Mouse (Mus musculus): Measurements from ENCODE around the gene Tagln. TPM values are rescaled to one million over a fixed set of nuclear protein-coding genes. Genes with fewer than 3 reads are reported as not detected.
A peak's percentile ranks its signal among the peaks of the same experiment; 100 is the strongest.

Gene Tagln
- polyA plus RNA-seq, 1 experiment from 2014 or later, result 3.1 TPM

GRCm38 (mm10) chr9:45919895-45920294, 16.0 kb downstream of the Tagln start:
- Histone ChIP-seq H3K36me3 (ENCODE audit: poor library complexity, severe bottlenecking) (peaks cover 83% of the 10 kb centered on the region), H3K9ac (no peak overlapping the region), H3K27ac (no peak overlapping the region), H3K4me1 (no peaks in the 10 kb centered on the region), H3K9me3 (replicated peaks) (no peaks in the 10 kb centered on the region), H3K27me3 (no peaks in the 10 kb centered on the region), H3K4me2 (no peak overlapping the region), H3K4me3 (no peak overlapping the region)
- 71% methylated on average over 1 of the region's 1 CpGs for WGBS
- ATAC-seq, result no peak

DNA sequence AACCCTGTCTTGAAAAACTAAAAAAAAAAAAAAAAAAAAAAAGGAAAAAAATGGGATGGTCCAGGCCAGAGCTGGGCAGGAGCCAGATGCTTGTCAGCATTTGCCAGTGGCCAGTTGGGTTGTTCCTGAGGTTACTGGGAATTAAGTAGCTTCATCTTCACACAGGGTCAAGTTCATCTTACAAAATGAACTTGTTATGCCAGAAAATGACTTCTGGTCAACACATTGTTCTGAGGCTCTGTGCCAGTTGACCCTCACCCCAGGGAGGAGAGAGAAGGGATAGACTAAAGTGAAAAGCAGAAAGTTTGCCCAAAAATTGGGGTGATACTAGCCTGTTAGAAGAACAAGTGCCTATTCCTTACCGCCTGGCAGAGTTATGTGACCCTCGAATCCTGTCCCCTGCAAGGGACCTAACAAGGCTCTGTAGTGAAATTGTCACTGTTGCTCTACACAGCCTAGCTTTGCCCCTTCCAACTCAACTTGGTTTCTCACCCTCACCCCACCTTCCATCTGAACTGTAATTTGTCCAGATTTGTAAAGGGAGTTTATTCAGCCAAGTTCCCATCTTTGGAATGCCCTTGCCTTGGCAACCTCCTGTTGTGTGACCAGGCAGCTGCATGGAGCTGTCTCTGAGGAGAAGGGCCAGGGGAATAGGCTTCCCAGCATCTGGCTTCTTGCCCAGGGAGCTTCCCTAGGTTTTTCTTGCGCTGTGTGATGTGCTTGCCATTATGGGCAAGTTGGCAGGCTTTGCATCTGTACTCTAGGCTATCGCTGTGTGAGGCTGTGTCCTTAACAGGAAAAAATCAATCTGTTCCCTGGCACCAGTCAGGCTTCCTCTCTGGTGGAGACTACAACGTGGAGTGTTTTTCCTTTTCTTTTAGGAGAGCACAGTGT, 18.6 kb downstream of the Tagln start:
- no peak for ATAC-seq
- no peaks in the 10 kb centered on the region for H3K27me3 ChIP-seq
- H3K27ac ChIP-seq, result no peak overlapping the region
- no peaks in the 10 kb centered on the region for H3K4me1 ChIP-seq
- peaks cover 92% of the 10 kb centered on the region for H3K36me3 ChIP-seq (ENCODE audit: poor library complexity, severe bottlenecking)
- no peak overlapping the region for H3K9ac ChIP-seq
- WGBS, result 82% methylated on average over 5 of the region's 5 CpGs
- no peak overlapping the region for H3K4me2 ChIP-seq
- no peaks in the 10 kb centered on the region for H3K9me3 ChIP-seq (replicated peaks)
- H3K4me3 ChIP-seq, result no peak overlapping the region

GRCm38 (mm10) chr9:45915659-45916058, 20.2 kb downstream of the Tagln start:
- Histone ChIP-seq H3K36me3 (ENCODE audit: poor library complexity, severe bottlenecking) (peaks cover 94% of the 10 kb centered on the region), H3K4me1 (no peaks in the 10 kb centered on the region)

GRCm38 (mm10) chr9:45911673-45912072, 24.2 kb downstream of the Tagln start:
- H3K36me3 ChIP-seq (ENCODE audit: poor library complexity, severe bottlenecking), result peaks cover 82% of the 10 kb centered on the region
- H3K9me3 ChIP-seq (replicated peaks), result no peaks in the 10 kb centered on the region
- H3K4me2 ChIP-seq, result no peak overlapping the region
- H3K4me3 ChIP-seq, result no peak overlapping the region
- H3K4me1 ChIP-seq, result peaks cover 15% of the 10 kb centered on the region
- H3K9ac ChIP-seq, result no peak overlapping the region
- no peak for ATAC-seq
- no peaks in the 10 kb centered on the region for H3K27me3 ChIP-seq
- H3K27ac ChIP-seq, result no peak overlapping the region
- 78% methylated on average over 1 of the region's 1 CpGs for WGBS

More at GRCm38 (mm10) chr9:45915659-45916058, 20.2 kb downstream of the Tagln start:
- WGBS, result 92% methylated on average over 2 of the region's 2 CpGs
- Histone ChIP-seq H3K9me3 (replicated peaks) (no peaks in the 10 kb centered on the region), H3K4me2 (no peak overlapping the region), H3K4me3 (no peak overlapping the region), H3K9ac (no peak overlapping the region), H3K27me3 (no peaks in the 10 kb centered on the region), H3K27ac (no peak overlapping the region)
- ATAC-seq, result no peak

DNA sequence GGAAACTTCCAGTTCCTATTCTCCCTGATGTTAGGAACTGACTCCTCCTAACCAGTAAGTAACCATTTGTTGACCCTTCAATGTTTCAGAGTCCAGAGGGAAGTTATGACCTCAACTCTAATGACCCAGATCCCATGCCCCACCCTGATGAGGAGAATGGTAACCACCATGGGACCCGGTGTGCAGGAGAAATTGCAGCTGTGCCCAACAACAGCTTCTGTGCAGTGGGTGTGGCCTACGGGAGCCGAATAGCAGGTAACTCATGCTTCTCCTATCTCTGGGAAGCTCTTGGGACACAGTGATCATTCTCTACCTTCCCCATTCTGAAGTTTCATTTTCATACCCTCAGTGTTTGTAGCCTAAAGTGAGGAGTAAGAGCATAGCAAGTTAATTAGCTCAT, 24.9 kb downstream of the Tagln start:
- Histone ChIP-seq H3K36me3 (ENCODE audit: poor library complexity, severe bottlenecking) (peaks cover 75% of the 10 kb centered on the region), H3K9me3 (replicated peaks) (no peaks in the 10 kb centered on the region)

DNA sequence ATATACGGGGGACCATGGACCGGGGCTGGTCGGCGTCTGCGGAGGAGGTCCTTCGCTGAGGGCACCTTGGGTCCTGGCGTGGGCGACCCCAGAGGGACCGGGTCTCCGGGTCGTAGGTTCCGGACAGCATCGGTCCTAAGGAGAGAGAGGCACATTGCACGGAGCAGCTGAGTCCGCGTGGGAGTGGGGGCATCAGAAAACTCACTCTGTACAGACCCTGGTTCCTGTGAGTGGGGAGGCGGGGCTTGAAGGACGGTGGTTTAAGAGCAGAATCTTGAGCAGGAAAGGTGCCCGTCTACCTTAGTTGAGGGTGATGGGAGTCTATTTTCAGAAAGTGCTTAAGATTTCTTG, 28.8 kb downstream of the Tagln start:
- Histone ChIP-seq H3K4me2 (peak overlapping the region; percentile 86), H3K4me3 (peak overlapping the region; percentile 90), H3K9me3 (replicated peaks) (no peaks in the 10 kb centered on the region), H3K27ac (peak overlapping the region; percentile 95), H3K9ac (peak overlapping the region; percentile 93), H3K36me3 (ENCODE audit: poor library complexity, severe bottlenecking) (peaks cover 45% of the 10 kb centered on the region), H3K4me1 (peaks cover 31% of the 10 kb centered on the region), H3K27me3 (no peaks in the 10 kb centered on the region)
- under 1% methylated on average over 19 of the region's 19 CpGs for WGBS
- no peak for ATAC-seq

More for the DNA sequence above, 24.9 kb downstream of the Tagln start:
- Histone ChIP-seq H3K27me3 (no peaks in the 10 kb centered on the region), H3K4me1 (peaks cover 15% of the 10 kb centered on the region), H3K4me2 (no peak overlapping the region), H3K9ac (no peak overlapping the region), H3K4me3 (no peak overlapping the region), H3K27ac (no peak overlapping the region)
- ATAC-seq, result no peak
- 90% methylated on average over 3 of the region's 3 CpGs for WGBS

- Histone ChIP-seq H3K9ac (peak within 1 kb of the TSS; percentile 93), H3K4me3 (peak within 1 kb of the TSS; percentile 90), H3K9me3 (replicated peaks) (no peaks in the 10 kb centered on the region), H3K4me1 (peaks cover 31% of the 10 kb centered on the region), H3K27ac (peak within 1 kb of the TSS; percentile 95), H3K36me3 (ENCODE audit: poor library complexity, severe bottlenecking) (peaks cover 45% of the 10 kb centered on the region), H3K4me2 (peak within 1 kb of the TSS; percentile 86), H3K27me3 (no peaks in the 10 kb centered on the region)
- peak; percentile 94 for ATAC-seq
- WGBS, result under 1% methylated on average over 64 of the region's 80 CpGs
Measured at GRCm38 (mm10) chr9:45906355-45907077, 29.3 kb downstream of the Tagln start, which contains the start of the genes Pcsk7 and Rnf214. Gene Pcsk7 (plus strand): TSS chr9:45906497. Gene Rnf214 (minus strand): TSS chr9:45906911.

DNA sequence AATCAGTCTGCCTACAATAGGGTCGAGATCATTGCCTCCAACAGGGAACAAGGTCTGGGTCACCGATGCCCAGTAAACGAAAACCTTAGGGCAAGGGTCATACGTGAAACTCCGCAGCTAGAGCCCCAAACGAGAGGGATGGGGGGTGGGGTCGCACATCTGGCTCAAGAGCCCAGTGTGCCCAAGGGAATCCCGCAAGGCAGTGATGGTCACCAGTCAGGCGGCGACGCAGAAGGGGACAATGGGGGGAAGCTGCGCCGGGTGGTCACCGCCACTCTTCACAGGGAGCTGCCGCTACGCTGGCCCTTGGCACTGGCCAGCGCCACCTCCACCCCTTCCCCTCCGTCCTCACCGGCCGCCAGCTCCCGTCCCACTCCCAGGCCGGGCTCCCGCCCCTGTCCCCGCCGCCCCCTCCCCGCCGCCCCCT, 30.0 kb downstream of the Tagln start:
- Histone ChIP-seq H3K9me3 (replicated peaks) (no peaks in the 10 kb centered on the region), H3K36me3 (ENCODE audit: poor library complexity, severe bottlenecking) (peaks cover 39% of the 10 kb centered on the region), H3K27me3 (no peaks in the 10 kb centered on the region), H3K4me3 (peak overlapping the region; percentile 90), H3K4me2 (peak overlapping the region; percentile 86), H3K27ac (peak overlapping the region; percentile 95), H3K9ac (peak overlapping the region; percentile 93), H3K4me1 (peaks cover 31% of the 10 kb centered on the region)
- 0% methylated on average over 18 of the region's 27 CpGs for WGBS
- ATAC-seq, result peak; percentile 51

GRCm38 (mm10) chr9:45905196-45905595, 30.7 kb downstream of the Tagln start:
- peak overlapping the region; percentile 93 for H3K9ac ChIP-seq
- H3K27ac ChIP-seq, result no peak overlapping the region
- no peaks in the 10 kb centered on the region for H3K9me3 ChIP-seq (replicated peaks)
- H3K27me3 ChIP-seq, result no peaks in the 10 kb centered on the region
- WGBS, result 58% methylated on average over 4 of the region's 4 CpGs
- H3K4me1 ChIP-seq, result peaks cover 31% of the 10 kb centered on the region
- H3K36me3 ChIP-seq (ENCODE audit: poor library complexity, severe bottlenecking), result peaks cover 32% of the 10 kb centered on the region
- H3K4me3 ChIP-seq, result peak overlapping the region; percentile 90
- peak overlapping the region; percentile 86 for H3K4me2 ChIP-seq
- no peak for ATAC-seq

DNA sequence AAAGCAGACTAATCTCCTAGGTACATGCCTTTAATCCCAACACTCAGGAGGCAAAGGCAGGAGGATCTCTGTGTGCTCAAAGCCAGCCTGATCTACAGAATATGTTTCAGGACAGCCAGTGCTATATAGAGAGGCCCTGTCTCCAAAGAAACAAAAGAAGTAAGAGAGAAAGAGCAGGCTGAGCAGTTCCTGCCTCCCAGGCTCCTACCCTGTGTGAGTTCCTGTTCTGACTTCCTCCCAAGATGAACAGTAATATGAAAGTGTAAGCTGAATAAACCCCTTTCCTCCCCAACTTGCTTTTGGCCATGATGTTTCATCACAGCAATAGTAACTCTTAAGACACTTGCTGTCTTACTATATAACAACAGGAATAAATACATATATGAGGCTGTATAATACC, 42.2 kb downstream of the Tagln start:
- Histone ChIP-seq H3K9me3 (replicated peaks) (no peaks in the 10 kb centered on the region), H3K27me3 (no peaks in the 10 kb centered on the region), H3K36me3 (ENCODE audit: poor library complexity, severe bottlenecking) (peaks cover 96% of the 10 kb centered on the region), H3K4me1 (no peaks in the 10 kb centered on the region), H3K4me2 (no peak overlapping the region), H3K4me3 (no peak overlapping the region), H3K9ac (no peak overlapping the region), H3K27ac (no peak overlapping the region)
- no peak for ATAC-seq
